Mouse (Mus musculus) urinary bladder, adult 2 months (tissue): ENCODE measurements around the gene Dmbx1. TPM values are rescaled to one million over a fixed set of nuclear protein-coding genes. Genes with fewer than 3 reads are reported as not detected.

Experiments
- DNase-seq: peaks from one replicate; pipeline ENCODE4 v3.0.0; 2022; ENCODE audit warnings: low spot score
- polyA plus RNA-seq: library from polyadenylated mRNA; depleted of rRNA; stranded (reverse); fragments of >200 nt; gene quantifications from 2 replicates; pipeline ENCODE4 v1.2.3, GENCODE M21; 2012

Dmbx1 gene
- polyA plus RNA-seq, 1 experiment, result not detected

- no peak for DNase-seq
These were observed 955 bp upstream of the Dmbx1 start for GRCm38 (mm10) chr4:115940681-115941080.

- DNase-seq, result no peak
These were observed 1.2 kb downstream of the Dmbx1 start for GRCm38 (mm10) chr4:115938276-115939160.

GRCm38 (mm10) chr4:115937061-115937976 lies 2.4 kb downstream of the Dmbx1 start:
- DNase-seq, result no peak

DNA sequence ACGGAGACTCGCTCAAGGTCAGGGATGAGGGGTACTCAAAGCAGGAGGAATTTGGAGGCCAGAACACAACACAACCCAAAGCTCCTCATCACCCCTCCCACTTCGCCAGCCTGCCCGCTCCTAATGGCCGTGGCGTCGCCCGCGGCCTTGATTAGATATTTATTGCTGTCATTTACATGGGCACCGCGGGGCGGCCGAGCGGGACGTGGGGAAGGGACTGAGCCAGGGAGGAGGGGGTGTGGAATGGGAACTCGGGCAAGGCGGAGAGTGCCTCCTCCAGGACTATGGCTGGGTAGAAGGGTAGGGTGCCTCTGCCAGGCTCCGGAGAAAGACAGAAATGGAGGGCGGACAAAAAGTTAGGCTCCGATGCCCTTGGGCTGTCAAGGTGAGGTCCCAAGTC lies 3.1 kb downstream of the Dmbx1 start:
- DNase-seq, result no peak

DNA sequence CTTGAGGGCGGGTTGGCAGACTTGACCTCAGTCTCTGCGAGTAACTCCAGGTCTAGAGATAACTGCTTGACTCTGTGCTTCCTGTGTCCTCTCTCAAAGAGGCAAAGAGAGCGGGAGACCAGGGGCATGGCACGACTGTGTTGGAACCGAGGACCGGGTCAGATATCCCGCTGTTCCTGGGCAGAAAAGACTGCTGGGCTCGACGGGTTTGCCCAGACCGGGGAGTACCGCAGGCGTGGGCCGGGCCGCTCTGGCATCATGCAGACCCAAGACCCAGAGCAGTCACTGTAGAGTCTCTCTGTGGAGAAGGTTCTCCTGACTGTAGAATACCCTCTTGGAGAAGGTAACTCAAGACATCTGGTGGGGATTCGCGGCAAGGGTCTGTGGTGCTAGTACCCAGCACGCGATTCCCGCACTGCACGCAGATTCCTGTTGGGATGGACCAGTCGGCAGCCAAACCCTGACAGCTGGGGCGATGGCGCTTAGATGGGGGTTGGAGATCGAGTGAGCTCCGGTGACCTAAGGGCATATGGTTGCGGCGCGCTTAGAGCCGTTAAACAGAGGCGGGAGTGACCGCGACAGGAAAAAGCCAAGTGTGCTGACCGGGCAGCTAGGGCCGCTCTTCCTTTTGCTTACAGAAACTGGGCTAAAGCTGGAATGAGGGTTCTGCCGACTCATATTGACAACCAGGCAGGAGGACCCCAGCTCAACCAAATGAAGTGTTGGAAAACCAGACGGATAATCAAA lies 3.7 kb downstream of the Dmbx1 start:
- no peak for DNase-seq

DNA sequence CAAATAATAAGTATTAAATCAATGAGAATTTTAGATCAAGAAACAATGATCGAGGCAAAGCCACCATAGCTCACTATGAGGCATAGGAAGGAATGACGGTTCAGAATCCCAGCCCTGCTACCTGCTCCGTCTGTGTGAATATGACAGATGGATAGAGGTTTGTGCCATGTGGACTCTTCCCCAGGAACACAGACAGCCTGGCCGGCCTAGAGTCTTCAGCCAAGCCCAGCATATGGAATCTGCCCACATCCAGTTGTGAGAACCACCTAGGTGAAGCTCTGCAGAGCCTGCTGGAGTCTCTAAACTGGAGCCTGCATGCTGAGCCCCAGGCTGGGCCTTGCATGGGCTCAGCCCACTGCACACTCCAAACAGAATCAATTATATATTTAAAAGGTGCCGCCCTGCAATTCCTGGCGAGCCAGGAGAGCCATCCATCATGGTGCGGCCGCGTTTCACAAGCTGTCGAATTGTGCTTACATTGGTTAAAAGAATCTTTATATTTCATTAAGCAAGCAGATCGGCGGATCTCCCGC lies 8.1 kb downstream of the Dmbx1 start:
- DNase-seq, result no peak

DNA sequence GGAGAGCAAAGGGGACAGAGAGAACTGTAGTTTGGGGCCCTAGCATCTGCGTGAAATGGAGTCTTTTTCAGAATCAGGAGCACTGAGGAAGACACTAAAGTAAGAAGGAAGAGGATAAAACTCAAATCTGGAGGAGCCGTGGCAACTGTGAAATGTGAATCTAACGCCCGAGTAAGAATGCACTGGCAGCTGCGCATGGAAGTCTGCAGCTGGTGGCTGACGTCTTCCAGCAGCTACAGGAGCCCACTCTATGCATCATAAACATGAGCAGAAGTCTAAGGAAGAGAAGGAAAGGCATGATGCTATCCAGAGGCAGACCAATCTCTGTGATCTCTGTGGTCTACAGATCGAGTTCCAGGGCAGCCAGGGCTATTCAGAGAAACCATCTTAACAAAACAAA lies 12.1 kb downstream of the Dmbx1 start:
- DNase-seq, result no peak

- DNase-seq, result no peak
These were observed 16.4 kb downstream of the Dmbx1 start for GRCm38 (mm10) chr4:115923262-115923880.

GRCm38 (mm10) chr4:115922688-115923087 lies 17.0 kb downstream of the Dmbx1 start:
- no peak for DNase-seq

DNA sequence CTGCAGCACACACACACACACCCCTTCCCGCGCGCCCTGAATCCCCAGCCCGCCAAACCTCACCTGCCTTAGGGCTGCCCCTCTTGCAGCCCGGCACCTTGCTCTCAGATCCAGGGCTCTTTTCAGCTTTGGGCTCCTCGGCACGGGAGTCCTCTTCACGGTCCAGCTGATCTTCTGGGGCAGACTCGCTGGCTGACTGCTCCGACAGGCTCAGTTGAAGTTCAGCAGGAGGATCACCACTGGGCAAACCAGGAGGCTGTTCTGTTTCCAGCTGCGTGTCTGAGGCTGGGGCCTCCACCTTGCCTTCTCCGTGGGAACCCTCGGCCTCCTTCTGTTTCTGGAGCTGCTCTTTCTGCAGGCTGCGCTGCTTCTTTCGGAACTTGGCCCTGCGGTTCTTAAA lies 19.8 kb downstream of the Dmbx1 start:
- no peak for DNase-seq

- no peak for DNase-seq
These were observed 28.1 kb downstream of the Dmbx1 start for GRCm38 (mm10) chr4:115911586-115911985.

DNA sequence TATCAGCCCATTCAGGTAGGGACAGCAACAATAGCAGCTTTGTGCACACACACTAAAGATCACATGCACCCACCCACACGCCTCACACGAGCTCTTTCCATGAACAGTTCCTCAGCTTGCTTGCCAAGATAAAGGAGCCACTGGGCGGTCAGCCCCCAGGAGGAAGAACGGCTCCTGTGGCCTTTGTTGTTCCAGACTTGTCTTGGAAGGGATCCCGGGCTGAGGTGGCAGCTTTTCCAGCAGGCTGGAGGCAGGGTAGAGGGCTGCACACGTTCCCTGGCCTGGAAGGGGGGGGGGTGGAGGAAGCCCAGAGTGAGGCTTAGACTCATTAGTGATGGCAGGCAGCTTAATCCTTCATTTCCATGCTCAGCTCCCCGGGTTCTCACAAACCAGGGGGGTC lies 31.1 kb downstream of the Dmbx1 start:
- no peak for DNase-seq

DNA sequence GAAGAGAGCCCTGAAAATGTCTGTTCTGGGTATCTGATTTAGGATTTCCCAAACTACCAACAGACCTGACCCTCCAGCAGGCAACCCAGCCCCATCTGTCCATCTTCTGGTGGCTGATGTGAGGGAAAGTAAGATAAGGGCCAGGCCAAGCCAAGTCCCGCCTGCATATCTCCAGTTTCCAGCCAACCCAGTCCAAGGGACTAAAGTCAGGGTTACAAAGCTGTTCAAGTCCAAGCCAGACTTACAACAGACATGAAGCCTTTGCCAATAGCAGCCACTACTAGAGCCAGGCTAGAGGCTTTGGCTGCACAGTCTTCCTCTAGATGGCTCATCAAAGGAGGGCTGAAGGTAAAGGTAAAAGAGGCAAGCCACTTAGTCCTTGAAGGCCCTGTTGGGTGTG lies 31.7 kb downstream of the Dmbx1 start:
- no peak for DNase-seq

DNA sequence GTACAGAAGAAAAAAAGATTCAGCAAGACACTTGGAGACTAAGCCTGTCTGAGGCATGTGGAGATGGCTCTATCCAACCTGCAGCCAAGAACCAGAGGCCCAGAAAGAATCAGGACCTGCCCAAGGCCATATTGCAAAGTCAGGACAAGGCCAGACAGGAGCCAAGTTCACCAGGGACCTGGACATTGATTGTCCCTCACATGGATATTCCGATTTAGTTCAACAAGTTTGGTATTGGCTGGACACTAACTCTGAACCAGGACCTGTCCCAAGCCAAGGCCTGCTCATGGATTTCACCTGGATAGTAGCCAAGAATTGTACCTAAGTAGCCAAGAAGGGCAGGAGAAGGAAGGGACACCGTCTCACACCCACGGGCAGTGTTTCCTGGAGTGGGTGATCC lies 32.9 kb downstream of the Dmbx1 start:
- no peak for DNase-seq

DNA sequence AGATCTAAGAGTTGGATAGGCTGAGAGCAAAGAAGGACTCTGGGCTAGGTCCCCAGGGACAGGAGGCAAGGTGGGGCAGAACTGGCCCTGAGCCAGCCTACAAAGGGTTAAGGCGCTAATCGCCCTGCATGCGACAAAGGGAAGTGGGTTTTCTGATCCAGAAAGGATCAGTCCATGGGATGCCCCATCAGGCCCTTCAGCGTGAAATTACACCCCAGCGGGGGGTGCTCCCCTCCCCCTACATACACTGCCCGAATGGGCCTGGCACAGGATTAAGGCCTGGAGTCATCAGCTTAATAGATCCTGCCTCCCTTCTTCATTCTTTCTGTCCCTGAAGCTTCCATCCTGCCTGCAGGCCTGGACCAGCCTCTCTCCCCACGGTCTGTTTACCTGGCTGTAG lies 34.0 kb downstream of the Dmbx1 start:
- no peak for DNase-seq

GRCm38 (mm10) chr4:115904375-115904774 lies 35.4 kb downstream of the Dmbx1 start:
- DNase-seq, result no peak

GRCm38 (mm10) chr4:115902816-115903215 lies 36.9 kb downstream of the Dmbx1 start:
- DNase-seq, result peak; percentile 48

DNA sequence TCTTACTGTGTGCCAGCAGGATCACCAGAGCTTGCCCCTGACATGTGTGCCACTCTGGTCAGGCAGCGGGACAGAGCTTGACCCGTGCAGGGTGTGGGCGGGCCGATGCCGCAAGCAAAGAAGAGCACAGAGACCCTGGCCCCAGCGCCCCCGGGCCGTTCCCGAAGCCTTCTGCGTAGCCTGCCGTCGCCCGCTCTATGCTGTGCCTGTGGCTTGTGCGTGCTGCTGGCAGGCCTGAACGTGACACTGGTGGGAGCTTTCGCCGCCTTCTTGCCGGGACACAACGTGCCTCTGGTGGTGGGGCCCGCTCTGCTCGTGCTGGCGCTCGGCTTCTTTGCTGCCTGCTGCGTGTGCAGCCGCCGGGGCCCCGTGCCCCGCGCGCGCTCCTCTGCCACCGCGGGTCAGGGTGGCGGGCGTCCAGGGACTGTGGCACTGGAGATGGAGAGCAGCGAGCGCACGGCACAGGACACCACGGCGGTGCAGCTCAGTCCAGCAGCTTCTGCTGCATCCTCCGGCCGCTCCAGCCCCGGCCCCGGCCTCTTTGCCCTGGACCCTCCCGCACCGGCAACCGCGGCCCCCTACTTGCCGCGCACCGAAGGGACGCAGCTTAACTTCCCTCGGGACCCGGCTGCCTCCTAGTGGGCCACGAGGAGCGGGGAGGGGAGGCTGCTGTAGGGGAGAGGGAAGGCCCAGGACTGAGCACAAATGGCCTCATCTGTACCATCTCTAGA lies 41.7 kb downstream of the Dmbx1 start:
- no peak for DNase-seq

- no peak for DNase-seq
These were observed 45.4 kb downstream of the Dmbx1 start for GRCm38 (mm10) chr4:115894281-115894680.

DNA sequence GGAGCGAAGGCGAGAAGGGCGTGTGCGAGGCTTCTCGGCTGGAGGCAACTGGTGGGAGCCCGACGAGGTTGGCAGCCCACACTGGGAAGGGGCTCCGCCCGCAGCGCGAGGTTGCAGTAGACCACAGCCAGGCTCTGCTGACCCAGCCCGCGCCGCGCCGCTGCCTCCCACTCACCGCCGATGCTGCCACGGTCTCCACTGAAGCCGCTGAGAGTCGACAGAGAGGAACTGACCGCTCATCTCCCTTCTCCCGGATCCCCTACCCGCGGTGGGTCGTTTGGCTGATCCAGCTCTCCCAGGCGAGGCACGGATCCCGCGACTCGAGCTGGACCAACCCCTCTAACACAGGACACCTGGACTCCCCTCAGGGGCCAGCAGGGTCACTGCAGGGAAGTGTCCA lies 49.2 kb downstream of the Dmbx1 start, which contains the start of gene 6430628N08Rik:
6430628N08Rik (plus strand) TSS at position 113 of the 400 bp plus-strand sequence.
- no peak for DNase-seq
